Mouse (Mus musculus) frontal cortex, adult (tissue): Measurements from ENCODE around the gene Plek.
"Not testable (repeated sequence)": the region's sequence is repeated elsewhere in the genome, so short reads cannot be mapped to it uniquely, and the experiment has no call there.

Experiments used
- ATAC-seq: cut with Nextera tagmentation; 2 replicates; pipeline ENCODE4 v1.9.2; 2017; ENCODE audit warnings: mild to moderate bottlenecking, moderate library complexity, mixed read lengths; ENCODE audit not compliant: low TSS enrichment

Gene Plek

DNA sequence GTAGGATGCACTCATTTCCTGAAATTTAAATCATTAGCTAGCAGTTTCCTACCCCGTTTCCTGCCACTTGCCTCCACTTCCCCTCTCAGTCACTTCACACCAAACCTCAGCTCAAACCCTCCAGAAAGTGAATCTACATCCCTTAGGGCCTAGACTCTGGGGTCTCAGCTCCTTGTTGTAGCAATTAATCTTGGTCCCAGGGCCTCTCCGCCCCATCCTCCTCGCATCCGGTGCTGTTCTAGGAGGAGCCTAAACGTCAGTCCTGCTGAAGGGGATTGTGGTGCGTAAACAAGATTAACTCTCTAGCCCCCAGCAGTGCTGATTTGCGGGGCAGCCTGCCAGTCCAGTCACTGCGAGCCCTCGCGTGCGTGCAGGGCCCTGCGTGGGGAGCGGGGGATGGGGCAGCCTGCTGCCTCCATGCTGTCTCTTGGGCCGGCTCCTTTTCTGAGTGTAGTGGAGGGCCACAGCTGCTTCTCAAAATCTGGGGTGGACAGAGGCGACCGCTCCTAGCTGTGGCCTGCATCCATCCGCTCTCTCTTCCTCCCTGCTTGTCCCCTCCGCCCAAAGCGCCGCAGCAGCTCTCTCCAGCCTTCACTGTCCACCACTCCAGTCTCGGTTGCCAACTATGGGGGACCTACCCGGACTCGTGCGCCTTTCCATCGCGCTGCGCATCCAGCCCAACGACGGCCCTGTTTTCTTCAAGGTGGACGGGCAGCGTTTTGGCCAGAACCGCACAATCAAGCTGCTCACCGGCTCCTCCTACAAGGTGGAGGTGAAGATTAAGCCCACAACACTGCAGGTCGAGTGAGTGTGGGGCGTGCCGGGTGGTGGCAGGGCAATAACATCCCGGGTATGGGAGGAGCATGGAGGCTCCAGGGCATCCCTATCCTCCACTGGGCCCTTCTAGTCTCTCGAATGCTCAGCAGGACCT lies at the start of gene Plek, which contains the start of gene Cnrip1:
Gene Plek (minus strand): TSS at position 837 of the 931 bp plus-strand sequence.
Gene Cnrip1 (plus strand): TSS at position 42 of the 931 bp plus-strand sequence.
- ATAC-seq, result peak; percentile 84

DNA sequence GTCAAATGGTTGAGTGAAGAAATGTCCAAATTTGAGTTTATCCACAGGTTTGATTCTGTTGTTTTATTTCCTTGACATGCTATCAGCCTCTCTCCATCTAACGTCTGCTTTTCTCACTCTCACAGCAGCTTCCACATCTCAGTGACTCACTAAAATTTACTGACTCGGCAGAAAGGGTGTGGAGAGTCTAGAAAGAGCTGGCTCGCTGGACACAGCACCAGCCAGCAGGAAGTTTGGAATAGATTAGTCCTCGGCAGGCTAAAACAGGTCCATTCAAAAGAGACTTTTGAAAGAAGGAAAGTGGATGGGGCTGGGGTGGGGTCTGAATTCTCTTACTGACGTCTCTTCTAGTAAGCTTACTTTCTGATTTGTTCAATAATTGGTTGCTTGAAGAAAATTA lies 33.9 kb upstream of the Plek start:
- peak; percentile 82 for ATAC-seq

DNA sequence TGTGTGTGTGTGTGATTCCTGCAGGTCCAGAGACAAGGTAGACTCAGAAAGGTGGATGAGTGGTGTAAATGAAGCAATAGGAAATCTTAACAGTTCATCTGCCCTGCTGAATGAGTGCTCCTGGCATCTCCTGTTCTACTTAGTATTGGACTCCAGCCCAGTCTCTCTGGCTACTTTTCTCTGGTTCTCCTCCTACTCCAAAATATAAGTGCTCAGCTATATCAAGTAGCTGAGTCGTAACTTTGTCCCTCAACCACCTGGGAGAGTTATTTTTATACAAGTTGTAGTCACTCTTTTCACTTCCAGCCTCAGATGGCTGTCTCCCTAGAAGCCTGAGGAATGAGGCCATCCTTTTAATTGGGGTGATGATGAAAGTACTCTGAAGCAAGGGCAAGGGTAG lies 31.7 kb upstream of the Plek start:
- ATAC-seq, result peak; percentile 91

DNA sequence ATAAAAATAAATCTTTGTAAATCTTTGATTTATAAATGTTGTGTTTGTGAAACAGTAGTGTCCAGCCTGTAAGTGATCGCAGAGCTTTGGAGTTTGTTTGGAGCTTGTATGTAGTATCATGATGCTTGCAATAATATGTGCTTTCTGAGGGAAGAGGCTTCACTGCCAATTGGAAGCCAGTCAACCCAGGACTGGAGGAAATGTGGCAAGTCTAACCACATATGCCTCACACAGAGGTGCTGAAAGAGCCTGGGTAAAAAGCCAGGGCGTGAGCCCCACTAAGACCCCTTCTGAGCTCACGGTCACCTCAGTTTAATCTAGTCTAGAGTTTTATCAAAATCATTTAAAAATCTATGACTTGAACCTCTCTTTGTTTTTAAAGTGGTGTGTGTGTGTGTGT lies 31.3 kb upstream of the Plek start:
- no peak for ATAC-seq

DNA sequence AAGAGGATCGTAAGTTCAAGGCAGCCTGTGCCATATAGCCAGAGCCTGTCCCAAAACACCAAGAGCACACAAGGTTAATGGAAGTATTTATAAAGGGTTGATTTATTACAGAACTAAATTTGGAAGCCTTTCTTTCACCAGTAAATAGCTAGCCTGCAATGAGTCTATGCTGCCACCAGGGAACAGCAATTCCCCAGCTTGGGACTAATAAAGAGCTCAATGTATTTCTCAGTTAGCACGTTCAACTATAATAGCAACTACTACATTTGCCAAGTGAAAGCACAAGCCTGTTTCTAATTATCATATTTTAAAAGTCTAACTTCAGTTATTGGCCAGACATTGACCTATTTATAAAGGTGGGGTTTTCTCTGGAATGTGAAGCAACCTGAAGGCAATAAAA lies 30.8 kb upstream of the Plek start:
- peak; percentile 82 for ATAC-seq

DNA sequence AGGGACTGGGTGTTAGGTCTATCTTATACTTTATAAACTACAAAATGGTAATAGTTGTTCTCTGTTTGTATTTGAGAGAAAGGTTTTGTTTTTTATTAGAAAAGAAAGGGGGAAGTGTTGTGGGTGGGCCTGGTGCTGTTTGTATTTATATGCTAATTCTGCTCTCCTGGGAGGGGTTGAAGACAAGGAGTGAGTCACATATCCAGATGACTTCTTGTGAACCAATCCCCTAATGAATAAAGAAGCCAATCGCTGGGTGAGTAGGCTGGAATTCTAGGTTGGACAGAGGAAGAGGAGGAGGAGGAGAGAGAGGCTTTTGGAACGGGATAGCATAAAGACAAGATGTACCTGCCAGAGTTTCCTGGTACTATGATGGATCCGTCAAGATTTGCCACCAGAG lies 29.9 kb upstream of the Plek start:
- ATAC-seq, result no peak

DNA sequence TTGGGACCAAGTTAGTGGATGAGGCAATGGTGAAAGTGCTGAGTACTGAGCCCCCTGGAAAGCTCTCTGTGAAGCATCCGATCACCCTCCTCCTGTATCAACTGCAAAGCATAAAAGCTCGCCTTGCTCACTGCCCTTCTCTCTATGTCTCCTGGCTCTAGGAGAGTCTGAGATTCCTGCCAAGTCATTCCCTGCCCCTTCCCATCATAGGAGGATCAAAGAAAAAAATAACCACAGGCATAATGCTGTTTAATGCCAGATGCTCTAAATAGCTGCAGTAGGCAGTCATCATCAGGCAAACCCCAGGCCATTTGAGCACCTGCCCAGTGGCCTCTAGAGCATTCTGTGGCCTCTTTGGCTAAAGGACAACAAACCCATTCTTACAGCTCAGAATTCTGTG lies 23.5 kb upstream of the Plek start:
- ATAC-seq, result no peak

DNA sequence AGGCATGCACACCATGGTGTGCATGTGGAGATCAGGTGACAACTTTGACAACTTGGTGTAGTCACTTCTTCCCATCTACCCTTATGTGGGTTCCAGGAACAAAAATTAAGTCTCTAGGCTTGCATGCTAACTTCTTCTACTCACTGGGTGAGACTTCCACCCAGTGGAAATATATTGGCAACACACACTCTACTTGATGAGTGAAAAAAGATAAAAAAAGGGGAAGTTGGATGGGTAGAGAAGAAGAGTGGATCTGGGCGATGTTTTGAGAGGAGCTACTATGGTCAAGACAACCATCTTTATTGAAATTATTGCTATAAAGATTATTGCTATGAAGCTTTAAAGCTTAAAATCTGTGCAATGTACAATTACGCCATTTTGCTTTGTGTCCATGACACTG lies 17.2 kb upstream of the Plek start:
- ATAC-seq, result not testable (repeated sequence)

DNA sequence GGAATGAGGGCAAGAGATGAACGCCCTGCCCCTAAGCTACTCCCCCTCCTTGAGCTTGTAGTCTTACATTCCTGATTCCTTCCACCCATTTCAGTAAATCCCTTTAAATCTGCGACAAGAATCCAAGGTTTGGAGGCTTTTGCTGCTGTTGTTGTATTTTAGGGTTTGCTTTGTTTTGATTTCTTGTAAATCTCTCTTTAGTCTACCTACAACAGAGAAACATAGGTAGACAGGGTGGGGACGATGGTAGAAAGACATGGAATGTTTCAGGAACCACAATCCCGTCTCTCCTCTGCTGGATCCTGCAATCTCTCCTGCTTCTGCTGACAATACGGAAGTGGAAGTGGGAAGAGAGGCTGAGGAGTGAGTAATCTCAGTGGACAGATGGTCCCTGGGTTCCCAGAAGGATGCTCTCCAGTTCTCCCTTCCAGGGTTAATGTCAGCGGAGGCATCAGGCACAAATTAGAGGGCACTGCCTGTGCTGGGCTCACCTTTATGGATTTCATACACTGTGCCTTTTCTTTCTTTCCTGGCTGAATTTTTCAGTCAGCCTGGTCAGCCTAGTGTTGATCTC lies 382 bp upstream of the Plek start:
- ATAC-seq, result peak; percentile 82

DNA sequence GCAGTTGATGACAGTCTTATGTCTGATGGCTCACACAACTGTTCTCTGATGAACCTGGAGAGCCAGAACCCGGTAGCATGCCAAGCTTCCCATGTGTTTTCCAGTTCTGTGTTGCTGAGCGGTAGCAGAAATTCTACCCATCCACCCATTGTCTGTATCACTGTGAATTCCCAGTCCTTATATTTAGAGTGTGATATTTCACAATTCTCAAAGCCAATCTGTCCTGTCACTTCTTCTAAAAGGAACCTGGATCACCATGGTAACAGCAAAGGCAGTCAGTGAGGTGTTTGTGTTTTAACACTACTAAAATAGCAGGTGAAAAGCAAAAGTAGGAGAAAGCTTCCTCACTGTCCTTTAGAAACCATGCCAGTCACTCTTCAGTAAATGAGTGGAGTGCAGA lies 6.4 kb downstream of the Plek start:
- peak; percentile 95 for ATAC-seq

DNA sequence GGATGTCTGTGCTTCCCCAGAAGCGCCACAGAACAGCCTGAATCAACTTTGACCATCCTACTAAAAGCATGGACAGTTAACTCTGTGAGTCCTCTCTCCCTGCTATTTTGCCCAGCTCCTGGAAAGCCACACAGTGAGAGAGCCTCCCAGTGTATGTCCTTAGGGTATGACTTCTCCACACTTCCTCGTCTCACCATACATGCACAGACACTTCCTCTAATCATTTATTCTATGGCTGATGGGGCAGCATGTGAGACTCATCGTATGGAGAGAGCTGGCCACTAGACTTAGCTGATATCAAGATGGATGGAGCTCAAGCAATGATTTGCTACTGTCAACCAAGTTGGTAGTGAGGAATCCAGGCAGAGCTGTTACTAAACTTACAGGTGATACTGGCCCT lies 28.2 kb downstream of the Plek start:
- ATAC-seq, result no peak

DNA sequence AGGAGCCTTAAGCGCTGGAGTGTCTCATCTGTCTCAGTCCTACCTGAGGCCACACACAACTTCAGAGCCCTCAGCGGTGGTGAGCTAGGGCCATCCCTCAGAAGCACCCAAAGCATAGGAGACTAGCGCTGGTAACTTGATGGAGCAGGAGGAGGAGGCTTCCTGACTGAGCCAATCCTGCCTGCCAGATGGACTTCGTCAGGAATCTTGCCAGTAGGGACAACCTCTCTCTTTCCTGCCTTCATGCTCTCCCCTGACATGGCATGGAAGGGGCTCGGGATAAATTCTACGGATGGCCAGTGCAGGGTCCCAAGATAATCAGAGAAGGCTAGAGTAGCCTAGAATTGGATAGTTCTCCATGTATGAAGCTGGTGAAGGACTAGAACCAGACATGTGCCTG lies 29.0 kb downstream of the Plek start:
- 0 out of 2 replicates have a peak, but pooled peaks have one; percentile 13 for ATAC-seq

DNA sequence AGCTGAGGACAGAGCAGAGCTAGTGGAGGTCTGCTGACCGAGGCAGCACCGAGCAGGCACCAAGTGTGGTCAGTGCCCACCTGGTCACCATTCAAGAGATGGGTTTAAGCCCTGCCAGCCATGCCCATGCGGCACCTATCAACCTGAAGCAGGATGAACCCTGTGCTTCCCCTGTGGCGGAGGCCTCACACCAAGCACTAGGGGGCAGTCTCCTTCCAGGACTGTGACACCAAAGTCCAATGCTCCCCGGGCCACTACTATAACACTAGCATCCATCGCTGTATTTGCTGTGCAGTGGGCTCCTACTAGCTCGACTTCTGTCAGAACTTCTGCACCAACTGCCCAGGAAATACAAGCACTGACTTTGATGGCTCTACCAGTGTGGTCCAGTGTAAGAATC lies 32.9 kb downstream of the Plek start:
- no peak for ATAC-seq

DNA sequence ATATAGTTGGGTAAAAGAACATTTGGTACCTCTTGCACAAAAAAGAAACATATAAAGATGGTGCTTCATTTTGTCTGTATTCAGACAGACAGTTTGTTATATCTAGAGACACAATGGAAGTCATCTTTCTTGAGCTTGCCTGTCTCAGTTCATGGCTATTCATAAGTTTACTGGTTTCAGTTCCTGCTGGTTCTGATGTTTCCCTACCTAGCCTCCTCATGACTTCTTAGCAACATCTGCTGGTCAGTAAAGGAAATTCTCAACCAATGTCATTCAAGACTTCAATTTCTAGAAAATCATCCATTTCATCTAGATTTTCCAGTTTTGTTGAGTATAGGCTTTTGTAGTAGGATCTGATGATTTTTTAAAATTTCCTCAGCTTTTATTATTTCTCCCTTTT lies 39.2 kb downstream of the Plek start:
- ATAC-seq, result no peak

DNA sequence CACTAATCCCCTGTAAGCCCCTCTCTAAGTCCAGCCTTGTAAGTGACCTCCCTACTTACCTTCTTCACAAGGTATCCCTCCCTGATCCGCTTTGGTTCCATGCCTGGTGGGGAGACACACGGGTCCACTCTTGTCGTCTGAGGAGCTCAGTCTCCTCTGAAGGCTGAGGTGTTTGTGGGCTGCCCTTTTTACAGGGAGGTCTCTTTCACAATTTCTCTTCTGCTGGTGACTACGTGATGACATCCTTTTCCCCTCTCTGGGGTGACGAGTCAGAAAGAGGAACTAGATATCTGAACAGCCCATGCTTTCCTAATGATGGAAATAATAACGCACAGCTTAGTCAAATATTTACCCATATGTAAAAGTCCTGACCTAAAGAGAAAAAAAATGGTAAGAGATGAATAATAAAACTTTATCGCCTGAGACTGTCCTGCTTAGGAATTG lies 43.7 kb downstream of the Plek start:
- ATAC-seq, result no peak

DNA sequence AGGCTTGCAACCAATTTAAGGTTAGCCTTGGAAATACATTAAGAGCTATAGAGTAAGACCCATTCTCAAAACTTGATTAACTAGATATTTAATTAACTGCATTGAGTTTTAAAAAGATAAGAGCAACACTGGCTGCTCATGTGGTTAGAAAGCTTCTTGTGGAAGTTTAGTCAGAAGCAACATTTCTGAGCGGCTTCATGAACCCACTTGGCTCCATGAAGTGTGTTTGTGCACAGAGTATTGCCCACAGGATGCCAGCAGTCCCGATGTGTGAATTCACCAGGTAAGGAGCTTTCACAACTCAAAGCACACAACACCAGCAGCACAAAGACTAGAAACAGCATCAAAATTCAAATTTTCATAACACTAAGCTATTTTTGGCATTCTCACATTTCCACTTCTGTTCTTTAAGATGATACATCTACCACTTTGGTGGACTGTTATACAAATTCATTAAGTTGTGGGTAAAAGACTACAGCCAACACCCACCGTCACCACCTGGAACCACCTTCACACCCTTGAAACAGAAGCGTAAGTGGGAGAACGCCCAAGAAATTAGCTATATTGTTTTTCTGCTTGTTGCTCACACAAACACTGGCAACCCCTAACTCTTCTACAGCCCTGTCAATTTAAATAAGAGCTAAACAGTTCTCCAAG lies 44.5 kb downstream of the Plek start:
- ATAC-seq, result peak; percentile 65

DNA sequence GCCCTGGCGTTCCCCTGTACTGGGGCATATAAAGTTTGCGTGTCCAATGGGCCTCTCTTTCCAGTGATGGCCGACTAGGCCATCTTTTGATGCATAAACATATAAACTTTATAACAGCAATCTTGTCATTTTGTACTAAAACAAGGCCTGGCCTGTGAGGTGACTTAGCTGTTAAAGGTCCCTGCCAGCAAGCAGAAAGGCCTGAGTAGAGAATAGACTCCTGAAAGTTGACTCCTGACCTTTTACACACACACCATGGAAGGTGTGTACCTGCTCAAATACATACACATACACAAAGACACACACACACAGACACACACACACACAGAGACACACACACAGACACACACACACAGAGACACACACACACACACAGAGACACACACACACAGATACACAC lies 45.7 kb downstream of the Plek start:
- not testable (repeated sequence) for ATAC-seq

DNA sequence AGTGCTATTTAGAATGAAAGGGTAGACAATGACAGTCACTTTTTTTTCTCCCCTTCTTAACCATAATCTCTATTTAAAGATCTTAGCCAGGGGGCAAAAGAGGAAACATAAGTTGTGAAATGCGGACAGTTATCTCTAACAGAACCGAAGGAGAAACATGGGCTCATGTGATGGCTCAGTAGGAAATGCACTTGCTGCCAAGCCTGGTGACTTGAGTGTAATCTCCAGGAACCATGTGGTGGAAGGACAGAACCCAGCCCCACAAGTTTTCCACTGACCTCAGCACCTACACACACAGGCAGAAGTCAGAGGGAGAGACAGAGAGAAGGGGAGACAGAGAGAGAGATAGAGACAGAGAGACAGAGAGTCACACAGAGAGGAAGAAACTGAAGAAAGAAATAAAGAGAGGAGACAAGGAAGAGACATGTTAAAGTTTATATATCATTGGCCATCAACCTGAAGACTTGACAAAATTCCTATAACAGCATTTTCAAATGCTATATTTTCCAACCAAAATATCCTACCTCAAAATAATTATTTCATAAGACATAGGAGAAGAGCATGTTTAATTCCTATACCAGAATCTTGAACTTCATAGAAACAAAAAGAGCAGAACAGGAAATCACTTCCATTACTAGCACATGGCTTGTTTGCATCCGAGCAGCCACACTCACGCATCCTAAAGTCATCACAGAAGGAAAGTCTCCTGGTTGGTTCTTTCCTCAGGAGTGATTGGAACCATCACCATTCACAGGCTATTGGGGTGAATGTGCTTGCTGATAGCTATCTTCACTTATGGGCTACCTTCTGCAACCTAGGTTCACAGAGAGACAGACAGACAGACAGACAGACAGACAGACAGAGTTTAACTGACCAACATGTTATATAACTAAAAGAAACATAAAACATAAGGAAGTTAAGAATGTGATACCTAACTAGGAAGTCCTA lies 47.0 kb downstream of the Plek start:
- no peak for ATAC-seq

DNA sequence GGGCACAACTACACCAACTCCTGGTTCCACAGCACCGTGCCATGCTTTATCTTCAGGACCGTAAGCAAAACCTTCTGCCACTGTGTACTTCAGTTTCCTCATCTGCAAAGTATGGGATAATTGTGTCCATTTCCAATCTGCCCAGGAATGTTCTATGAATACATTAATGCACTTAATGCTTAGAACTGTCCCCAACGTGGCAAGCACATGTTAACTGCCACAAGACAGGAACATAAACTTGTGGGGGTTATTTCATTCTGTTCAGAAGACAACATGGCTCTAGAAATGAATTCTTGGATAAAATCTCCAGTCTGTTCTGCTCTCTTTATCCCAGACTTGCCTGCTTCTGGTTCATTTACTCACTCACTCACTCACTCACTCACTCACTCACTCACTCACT lies 48.4 kb downstream of the Plek start:
- ATAC-seq, result no peak

DNA sequence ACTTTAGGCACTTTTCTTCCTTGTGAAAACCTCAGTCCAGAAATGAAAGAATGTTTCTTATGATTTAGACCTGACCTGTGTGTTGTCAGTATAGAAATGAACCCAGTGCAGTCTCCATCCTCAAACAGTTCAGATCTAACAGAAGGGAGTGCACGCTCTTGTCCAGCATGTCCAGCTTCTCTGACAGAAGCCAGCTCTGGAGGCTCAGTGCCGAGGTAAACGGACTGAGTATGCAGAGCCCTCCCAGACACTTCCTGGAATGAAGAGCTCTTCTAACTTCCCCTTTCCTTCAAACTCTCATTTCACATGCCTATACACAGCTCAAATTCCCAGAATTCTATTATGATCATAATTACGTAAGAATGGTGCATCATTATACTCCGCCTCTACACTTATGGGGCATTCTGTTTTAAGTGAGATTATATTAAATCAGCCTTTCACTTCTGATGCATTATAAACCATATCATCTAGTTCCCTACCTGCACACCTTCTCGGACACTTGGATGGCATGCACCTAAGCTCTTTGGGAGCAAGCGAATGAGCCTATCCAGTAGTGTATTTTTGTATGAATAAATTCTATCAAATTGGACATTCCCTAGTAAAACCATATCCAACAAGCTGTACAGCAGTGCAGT lies 49.3 kb downstream of the Plek start:
- ATAC-seq, result no peak
